Mouse (Mus musculus) liver, embryonic 15.5 days (tissue): ENCODE measurements around the gene Ttc29. TPM values are rescaled to one million over a fixed set of nuclear protein-coding genes. Genes with fewer than 3 reads are reported as not detected.

Source experiments
- ATAC-seq: fragments of 200-750 bp; cut with Nextera tagmentation; 2 replicates; pipeline ENCODE4 v1.8.0; 2017; ENCODE audit warnings: moderate number of reproducible peaks, mild to moderate bottlenecking, moderate library complexity; ENCODE audit not compliant: insufficient read depth
- H3K27ac ChIP-seq: fragments of 300-500 bp; sonication (generic); replicated peaks from 2 replicates; pipeline ENCODE4 v1.5.1; 2015; ENCODE audit warnings: mild to moderate bottlenecking, inconsistent platforms
- H3K27me3 ChIP-seq: fragments of 300-500 bp; sonication (generic); 2 replicates; pipeline ENCODE4 v1.6.1; 2015; ENCODE audit warnings: mild to moderate bottlenecking, inconsistent platforms
- H3K36me3 ChIP-seq: fragments of 300-500 bp; sonication (generic); replicated peaks from 2 replicates; pipeline ENCODE4 v1.6.1; 2015; ENCODE audit warnings: moderate library complexity, mild to moderate bottlenecking, inconsistent platforms
- H3K4me1 ChIP-seq: fragments of 300-500 bp; sonication (generic); replicated peaks from 2 replicates; pipeline ENCODE4 v1.6.1; 2015; ENCODE audit warnings: inconsistent platforms
- H3K4me2 ChIP-seq: fragments of 300-500 bp; sonication (generic); 2 replicates; pipeline ENCODE4 v1.6.1; 2015; ENCODE audit warnings: moderate library complexity, mild to moderate bottlenecking, inconsistent platforms
- H3K4me3 ChIP-seq: fragments of 300-500 bp; sonication (generic); replicated peaks from 2 replicates; pipeline ENCODE4 v1.5.1; 2015; ENCODE audit warnings: mild to moderate bottlenecking, inconsistent platforms
- H3K9ac ChIP-seq: fragments of 300-500 bp; sonication (generic); 2 replicates; pipeline ENCODE4 v1.6.1; 2015; ENCODE audit warnings: moderate library complexity, mild to moderate bottlenecking, inconsistent platforms
- H3K9me3 ChIP-seq: fragments of 300-500 bp; sonication (generic); replicated peaks from 2 replicates; pipeline ENCODE4 v1.6.1; 2016; ENCODE audit warnings: inconsistent platforms
- WGBS: fragments of 180-500 bp; shearing (Covaris S2); methylation state at CpG from one replicate; pipeline ENCODE4 v1.1.7; 2015; ENCODE audit warnings: mixed read lengths; ENCODE audit not compliant: insufficient replicate concordance; 5-methylcytosine and 5-hydroxymethylcytosine counted together
- polyA plus RNA-seq: library from polyadenylated mRNA; unstranded; fragments of >200 nt; fragmentation: Nextera tagmentation; extraction: Ambion mirVana; gene quantifications from 2 replicates; pipeline ENCODE4 v1.2.1, GENCODE M21; 2015

Ttc29 gene
- polyA plus RNA-seq, 1 experiment from 2014 or later: not detected

GRCm38 (mm10) chr8:78437140-78438045 is 224.3 kb downstream of the Ttc29 start:
- no peak for ATAC-seq

GRCm38 (mm10) chr8:78438121-78438520 is 225.0 kb downstream of the Ttc29 start:
- Histone ChIP-seq H3K27me3 (peaks cover 85% of the 10 kb centered on the region), H3K36me3 (no peaks in the 10 kb centered on the region), H3K27ac (no peak overlapping the region), H3K4me2 (no peak overlapping the region), H3K4me3 (no peak overlapping the region), H3K9me3 (no peaks in the 10 kb centered on the region), H3K4me1 (no peaks in the 10 kb centered on the region), H3K9ac (no peak overlapping the region)
- WGBS: 6% methylated on average over 17 of the region's 18 CpGs
- ATAC-seq: no peak

More at GRCm38 (mm10) chr8:78437140-78438045, 224.3 kb downstream of the Ttc29 start:
- H3K9ac ChIP-seq: no peak overlapping the region
- H3K4me1 ChIP-seq: no peaks in the 10 kb centered on the region
- no peak overlapping the region for H3K27ac ChIP-seq
- no peaks in the 10 kb centered on the region for H3K36me3 ChIP-seq
- no peak overlapping the region for H3K4me3 ChIP-seq
- WGBS: 4% methylated on average over 32 of the region's 32 CpGs
- H3K27me3 ChIP-seq: peaks cover 90% of the 10 kb centered on the region
- H3K9me3 ChIP-seq: no peaks in the 10 kb centered on the region
- H3K4me2 ChIP-seq: no peak overlapping the region

- ATAC-seq: no peak
- Histone ChIP-seq H3K9ac (no peak overlapping the region), H3K27me3 (peaks cover 38% of the 10 kb centered on the region), H3K4me1 (no peaks in the 10 kb centered on the region), H3K27ac (no peak overlapping the region), H3K4me3 (no peak overlapping the region), H3K36me3 (no peaks in the 10 kb centered on the region), H3K9me3 (no peaks in the 10 kb centered on the region), H3K4me2 (no peak overlapping the region)
- 68% methylated on average over 1 of the region's 1 CpGs for WGBS
Observed at GRCm38 (mm10) chr8:78442781-78443180, 229.7 kb downstream of the Ttc29 start.

Other genes starting within 250 kb of the Ttc29 start
- gene Pou4f2, start 223.3 kb downstream of the Ttc29 start, polyA plus RNA-seq: not detected in 2 replicates